Mouse (Mus musculus): ENCODE data around the gene Hk1. TPM values are rescaled to one million over a fixed set of nuclear protein-coding genes. Genes with fewer than 3 reads are reported as not detected.
A peak's percentile ranks its signal among the peaks of the same experiment; 100 is the strongest.

The Hk1 gene
- polyA plus RNA-seq, 1 experiment from 2014 or later: 31.4 TPM

- Histone ChIP-seq H3K4me1 (ENCODE audit: control insufficient read depth, insufficient read depth, low read length) (no peaks in the 10 kb centered on the region), H3K9ac (ENCODE audit: low read depth, low read length) (no peak overlapping the region), H3K27me3 (ENCODE audit: control insufficient read depth, insufficient read depth, low read length) (no peaks in the 10 kb centered on the region), H3K4me2 (replicated peaks; ENCODE audit: low read depth, low read length) (no peak overlapping the region), H3K9me3 (ENCODE audit: control insufficient read depth, low read length) (no peaks in the 10 kb centered on the region), H3K4me3 (ENCODE audit: low read length) (no peak overlapping the region), H3K27ac (ENCODE audit: low read depth, low read length) (no peak overlapping the region), H3K36me3 (ENCODE audit: control insufficient read depth, insufficient read depth, low read length) (peaks cover 23% of the 10 kb centered on the region)
- ATAC-seq (ENCODE audit: low FRiP score, low TSS enrichment): no peak
- 94% methylated on average over 17 of the region's 19 CpGs for WGBS
These were observed 102.0 kb downstream of the Hk1 start for GRCm38 (mm10) chr10:62277499-62278293.

- H3K9ac ChIP-seq (ENCODE audit: low read depth, low read length): no peak overlapping the region
- H3K4me3 ChIP-seq (ENCODE audit: low read length): no peak overlapping the region
- no peaks in the 10 kb centered on the region for H3K4me1 ChIP-seq (ENCODE audit: control insufficient read depth, insufficient read depth, low read length)
- no peaks in the 10 kb centered on the region for H3K27me3 ChIP-seq (ENCODE audit: control insufficient read depth, insufficient read depth, low read length)
- 38% methylated on average over 4 of the region's 4 CpGs for WGBS
- H3K9me3 ChIP-seq (ENCODE audit: control insufficient read depth, low read length): no peaks in the 10 kb centered on the region
- H3K36me3 ChIP-seq (ENCODE audit: control insufficient read depth, insufficient read depth, low read length): peaks cover 18% of the 10 kb centered on the region
- no peak overlapping the region for H3K4me2 ChIP-seq (replicated peaks; ENCODE audit: low read depth, low read length)
- H3K27ac ChIP-seq (ENCODE audit: low read depth, low read length): no peak overlapping the region
- no peak for ATAC-seq (ENCODE audit: low FRiP score, low TSS enrichment)
These were observed 104.5 kb downstream of the Hk1 start for GRCm38 (mm10) chr10:62275235-62275634.

GRCm38 (mm10) chr10:62269278-62269677 is 110.4 kb downstream of the Hk1 start:
- Histone ChIP-seq H3K36me3 (ENCODE audit: control insufficient read depth, insufficient read depth, low read length) (peaks cover 17% of the 10 kb centered on the region; the same call in 1 of the 2 replicates), H3K27me3 (ENCODE audit: control insufficient read depth, insufficient read depth, low read length) (no peaks in the 10 kb centered on the region), H3K4me2 (replicated peaks; ENCODE audit: low read depth, low read length) (no peak overlapping the region), H3K27ac (ENCODE audit: low read depth, low read length) (no peak overlapping the region), H3K9ac (ENCODE audit: low read depth, low read length) (no peak overlapping the region), H3K4me1 (ENCODE audit: control insufficient read depth, insufficient read depth, low read length) (no peaks in the 10 kb centered on the region), H3K9me3 (ENCODE audit: control insufficient read depth, low read length) (no peaks in the 10 kb centered on the region), H3K4me3 (ENCODE audit: low read length) (no peak overlapping the region)
- ATAC-seq (ENCODE audit: low FRiP score, low TSS enrichment): no peak
- 79% methylated on average over 16 of the region's 16 CpGs for WGBS

- Histone ChIP-seq H3K9me3 (ENCODE audit: control insufficient read depth, low read length) (no peaks in the 10 kb centered on the region), H3K4me3 (ENCODE audit: low read length) (no peak overlapping the region), H3K9ac (ENCODE audit: low read depth, low read length) (no peak overlapping the region), H3K36me3 (ENCODE audit: control insufficient read depth, insufficient read depth, low read length) (peaks cover 2% of the 10 kb centered on the region; the same call in 1 of the 2 replicates), H3K27me3 (ENCODE audit: control insufficient read depth, insufficient read depth, low read length) (no peaks in the 10 kb centered on the region), H3K4me1 (ENCODE audit: control insufficient read depth, insufficient read depth, low read length) (0 out of 2 replicates have a peak, but pooled peaks cover 4% of the 10 kb centered on the region), H3K4me2 (replicated peaks; ENCODE audit: low read depth, low read length) (no peak overlapping the region), H3K27ac (ENCODE audit: low read depth, low read length) (no peak overlapping the region)
- WGBS: 55% methylated on average over 2 of the region's 2 CpGs
- ATAC-seq (ENCODE audit: low FRiP score, low TSS enrichment): no peak
These were observed 115.4 kb downstream of the Hk1 start for GRCm38 (mm10) chr10:62264299-62264698.

GRCm38 (mm10) chr10:62261115-62261886 is 118.4 kb downstream of the Hk1 start:
- ATAC-seq (ENCODE audit: low FRiP score, low TSS enrichment): peak; percentile 93
- H3K27me3 ChIP-seq (ENCODE audit: control insufficient read depth, insufficient read depth, low read length): no peaks in the 10 kb centered on the region
- H3K4me3 ChIP-seq (ENCODE audit: low read length): no peak overlapping the region
- no peaks in the 10 kb centered on the region for H3K36me3 ChIP-seq (ENCODE audit: control insufficient read depth, insufficient read depth, low read length)
- H3K27ac ChIP-seq (ENCODE audit: low read depth, low read length): no peak overlapping the region
- H3K4me2 ChIP-seq (replicated peaks; ENCODE audit: low read depth, low read length): no peak overlapping the region
- 18% methylated on average over 18 of the region's 18 CpGs for WGBS
- H3K4me1 ChIP-seq (ENCODE audit: control insufficient read depth, insufficient read depth, low read length): 0 out of 2 replicates have a peak, but pooled peaks cover 4% of the 10 kb centered on the region
- no peak overlapping the region for H3K9ac ChIP-seq (ENCODE audit: low read depth, low read length)
- no peaks in the 10 kb centered on the region for H3K9me3 ChIP-seq (ENCODE audit: control insufficient read depth, low read length)

- H3K9ac ChIP-seq (ENCODE audit: low read depth, low read length): no peak overlapping the region
- H3K9me3 ChIP-seq (ENCODE audit: control insufficient read depth, low read length): no peaks in the 10 kb centered on the region
- H3K4me1 ChIP-seq (ENCODE audit: control insufficient read depth, insufficient read depth, low read length): 0 out of 2 replicates have a peak, but pooled peaks cover 4% of the 10 kb centered on the region
- no peak overlapping the region for H3K4me2 ChIP-seq (replicated peaks; ENCODE audit: low read depth, low read length)
- no peaks in the 10 kb centered on the region for H3K36me3 ChIP-seq (ENCODE audit: control insufficient read depth, insufficient read depth, low read length)
- no peak overlapping the region for H3K27ac ChIP-seq (ENCODE audit: low read depth, low read length)
- no peaks in the 10 kb centered on the region for H3K27me3 ChIP-seq (ENCODE audit: control insufficient read depth, insufficient read depth, low read length)
- WGBS: 86% methylated on average over 5 of the region's 5 CpGs
- no peak overlapping the region for H3K4me3 ChIP-seq (ENCODE audit: low read length)
- no peak for ATAC-seq (ENCODE audit: low FRiP score, low TSS enrichment)
These were observed 121.4 kb downstream of the Hk1 start for GRCm38 (mm10) chr10:62258298-62258697.

- no peak overlapping the region for H3K27ac ChIP-seq (ENCODE audit: low read depth, low read length)
- no peak overlapping the region for H3K9ac ChIP-seq (ENCODE audit: low read depth, low read length)
- H3K4me1 ChIP-seq (ENCODE audit: control insufficient read depth, insufficient read depth, low read length): peaks cover 1% of the 10 kb centered on the region; the same call in 1 of the 2 replicates
- H3K4me3 ChIP-seq (ENCODE audit: low read length): no peak overlapping the region
- no peak for ATAC-seq (ENCODE audit: low FRiP score, low TSS enrichment)
- 83% methylated on average over 27 of the region's 27 CpGs for WGBS
- no peak overlapping the region for H3K4me2 ChIP-seq (replicated peaks; ENCODE audit: low read depth, low read length)
- H3K36me3 ChIP-seq (ENCODE audit: control insufficient read depth, insufficient read depth, low read length): no peaks in the 10 kb centered on the region
- H3K27me3 ChIP-seq (ENCODE audit: control insufficient read depth, insufficient read depth, low read length): no peaks in the 10 kb centered on the region
- H3K9me3 ChIP-seq (ENCODE audit: control insufficient read depth, low read length): no peaks in the 10 kb centered on the region
These were observed 127.0 kb downstream of the Hk1 start for GRCm38 (mm10) chr10:62252496-62253235.

GRCm38 (mm10) chr10:62252000-62252488 is 127.7 kb downstream of the Hk1 start, which contains the start of gene Tacr2:
Tacr2 (plus strand) TSS chr10:62252438.
- ATAC-seq (ENCODE audit: low FRiP score, low TSS enrichment): no peak
- no peak within 1 kb of the TSS for H3K4me2 ChIP-seq (replicated peaks; ENCODE audit: low read depth, low read length)
- H3K27ac ChIP-seq (ENCODE audit: low read depth, low read length): no peak within 1 kb of the TSS
- H3K36me3 ChIP-seq (ENCODE audit: control insufficient read depth, insufficient read depth, low read length): no peaks in the 10 kb centered on the region
- H3K4me1 ChIP-seq (ENCODE audit: control insufficient read depth, insufficient read depth, low read length): peaks cover 6% of the 10 kb centered on the region; the same call in 1 of the 2 replicates
- H3K27me3 ChIP-seq (ENCODE audit: control insufficient read depth, insufficient read depth, low read length): no peaks in the 10 kb centered on the region
- no peaks in the 10 kb centered on the region for H3K9me3 ChIP-seq (ENCODE audit: control insufficient read depth, low read length)
- WGBS: 50% methylated on average over 12 of the region's 12 CpGs
- H3K4me3 ChIP-seq (ENCODE audit: low read length): no peak within 1 kb of the TSS
- no peak within 1 kb of the TSS for H3K9ac ChIP-seq (ENCODE audit: low read depth, low read length)
